Mouse (Mus musculus): ENCODE data around the gene Tomm34. TPM values are rescaled to one million over a fixed set of nuclear protein-coding genes. Genes with fewer than 3 reads are reported as not detected.

The Tomm34 gene
- 79.3 TPM for total RNA-seq (2023)

GRCm38 (mm10) chr2:164070765-164071436, at the start of gene Tomm34:
Gene Tomm34 (minus strand): TSS chr2:164071169.

GRCm38 (mm10) chr2:164070142-164070764, 716 bp downstream of the Tomm34 start, which contains the start of gene Stk4:
Gene Stk4 (plus strand): TSS chr2:164070322.

GRCm38 (mm10) chr2:164025150-164025549, 45.8 kb downstream of the Tomm34 start, which contains the start of gene Pabpc1l:
Gene Pabpc1l (plus strand): TSS chr2:164025450.

Other genes starting within 250 kb of the Tomm34 start
- not detected for gene Kcnk15, start 217.5 kb downstream of the Tomm34 start, total RNA-seq (2023)
- gene Rims4, start 152.5 kb downstream of the Tomm34 start, total RNA-seq (2023), result not detected
- 122 TPM for gene Ywhab, start 76.2 kb downstream of the Tomm34 start, total RNA-seq (2023)
- gene Pabpc1l, start 45.7 kb downstream of the Tomm34 start, total RNA-seq (2023), result 5.7 TPM
- 319 TPM for gene Stk4, start 847 bp downstream of the Tomm34 start, total RNA-seq (2023)
- gene Kcns1, start 99.9 kb upstream of the Tomm34 start, total RNA-seq (2023), result not detected
- gene Wfdc5, start 111.6 kb upstream of the Tomm34 start, total RNA-seq (2023), result not detected
- not detected for gene Wfdc12, start 119.4 kb upstream of the Tomm34 start, total RNA-seq (2023)
- not detected for gene Wfdc15a, start 129.0 kb upstream of the Tomm34 start, total RNA-seq (2023)
- gene Wfdc15b, start 150.5 kb upstream of the Tomm34 start, total RNA-seq (2023), result not detected
- not detected for gene Svs2, start 167.3 kb upstream of the Tomm34 start, total RNA-seq (2023)
- gene Svs3b, start 185.5 kb upstream of the Tomm34 start, total RNA-seq (2023), result not detected
- gene Svs4, start 207.3 kb upstream of the Tomm34 start, total RNA-seq (2023), result not detected
- gene Svs3a, start 218.1 kb upstream of the Tomm34 start, total RNA-seq (2023), result not detected
- gene Svs6, start 245.6 kb upstream of the Tomm34 start, total RNA-seq (2023), result not detected